Mouse (Mus musculus) Patski (cell line): ENCODE data around the gene Gm20388. TPM values are rescaled to one million over a fixed set of nuclear protein-coding genes. Genes with fewer than 3 reads are reported as not detected.

Experiments used
- ATAC-seq: fragments of 100-300 bp; one replicate; pipeline ENCODE4 v1.8.0; 2021
- CTCF ChIA-PET: fragments of 350-600 bp; sonication (Branson Sonifier 250); formaldehyde crosslinking; loops from one replicate; lab custom pipeline; 2022; ENCODE audit warnings: inconsistent platforms; lab: Charles Lee
- POLR2A ChIA-PET: fragments of 350-600 bp; sonication (Branson Sonifier 250); formaldehyde crosslinking; loops from one replicate; lab custom pipeline; 2022; ENCODE audit warnings: antibody characterized with exemption, inconsistent platforms; lab: Charles Lee
- DNase-seq: peaks from one replicate; pipeline ENCODE4 v3.0.0-alpha.2; 2011; ENCODE audit warnings: low read depth, low spot score
- H3K27me3 ChIP-seq: fragments of 371-371 bp; one replicate; pipeline ENCODE4 v1.5.1; 2021
- CTCF ChIP-seq: fragments of 100-300 bp; IDR thresholded peaks from one replicate; pipeline ENCODE4 v1.5.1; 2021
- in situ Hi-C: fragments of 300-500 bp; cut with MboI; formaldehyde crosslinking; loops from 3 replicates; pipeline ENCODE4 v1.11.1; 2018; ENCODE audit warnings: low pct_unique_long_range_greater_than_20kb, mixed read lengths
- polyA plus RNA-seq: library from polyadenylated mRNA; unstranded; gene quantifications from one replicate; pipeline ENCODE4 v1.2.3, GENCODE M21; 2021

Gene Gm20388
- polyA plus RNA-seq, 1 experiment from 2014 or later, result 86.7 TPM

GRCm38 (mm10) chr8:121016621-121017020, 1106.0 kb downstream of the Gm20388 start:
- no peak for TF ChIP-seq CTCF
- ATAC-seq (no peak), DNase-seq (no peak)
- POLR2A ChIA-PET, result no interaction called here
- H3K27me3 ChIP-seq, result peaks cover 30% of the 10 kb centered on the region
- CTCF ChIA-PET, result no interaction called here
- in situ Hi-C loops, result no loop called here

- no peak for ATAC-seq
- in situ Hi-C loops, result no loop called here
- peaks cover 18% of the 10 kb centered on the region for H3K27me3 ChIP-seq
- no peak for DNase-seq
- ChIA-PET POLR2A (no interaction called here), CTCF (no interaction called here)
- no peak for TF ChIP-seq CTCF
Measured at GRCm38 (mm10) chr8:121018236-121018635, 1107.6 kb downstream of the Gm20388 start.

- POLR2A ChIA-PET, result no interaction called here
- ATAC-seq (no peak), DNase-seq (no peak)
- in situ Hi-C loops, result no loop called here
- CTCF ChIA-PET, result no interaction called here
- peaks cover 21% of the 10 kb centered on the region for H3K27me3 ChIP-seq
- no peak for TF ChIP-seq CTCF
Measured at GRCm38 (mm10) chr8:121021488-121021887, 1110.8 kb downstream of the Gm20388 start.

GRCm38 (mm10) chr8:121023003-121023402, 1112.4 kb downstream of the Gm20388 start:
- in situ Hi-C loops, result no loop called here
- TF ChIP-seq CTCF, result no peak
- DNase-seq, result no peak
- no peak for ATAC-seq
- peaks cover 16% of the 10 kb centered on the region for H3K27me3 ChIP-seq
- POLR2A ChIA-PET, result no interaction called here
- CTCF ChIA-PET, result no interaction called here

DNA sequence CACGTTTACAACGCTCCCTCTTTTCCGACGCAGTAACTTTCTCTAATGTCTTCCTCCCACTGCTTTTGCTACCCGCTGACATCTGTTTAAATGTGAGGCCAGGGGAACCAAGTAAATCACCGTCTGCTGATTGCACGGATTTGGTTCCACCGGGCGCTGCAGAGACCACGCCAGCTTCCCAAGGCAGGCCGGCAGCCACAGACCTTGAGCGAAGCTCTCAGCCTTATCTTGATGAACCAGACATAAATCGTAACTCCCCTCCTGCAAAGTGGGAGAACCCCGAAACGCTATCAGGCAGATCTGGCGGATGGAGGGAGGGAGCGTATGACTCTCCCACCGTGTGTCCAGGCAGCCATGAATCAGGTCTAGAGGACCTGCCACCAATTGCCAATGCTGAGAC, 1113.1 kb downstream of the Gm20388 start:
- DNase-seq, result no peak
- TF ChIP-seq CTCF, result no peak
- in situ Hi-C loops, result no loop called here
- ChIA-PET POLR2A (no interaction called here), CTCF (no interaction called here)
- ATAC-seq, result no peak
- peaks cover 10% of the 10 kb centered on the region for H3K27me3 ChIP-seq

DNA sequence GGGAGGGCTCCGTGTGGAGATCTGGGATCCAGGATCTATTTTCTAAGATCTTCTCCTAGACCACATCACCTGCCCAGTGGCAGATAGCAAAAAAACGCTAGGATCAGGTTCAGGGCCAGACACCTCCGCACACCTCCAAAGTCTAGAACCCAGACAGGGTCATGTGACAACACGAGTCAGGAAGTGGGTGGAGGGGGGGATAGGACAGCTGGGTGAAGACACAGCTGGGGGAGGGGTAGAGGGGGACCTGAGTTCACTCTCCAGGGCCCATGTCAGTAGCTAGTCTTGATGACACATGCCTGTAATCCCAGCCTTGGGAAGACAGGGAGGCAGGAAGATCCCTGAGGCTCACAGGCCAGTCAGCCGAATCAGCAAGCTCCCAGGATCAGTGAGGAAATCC, 1114.8 kb downstream of the Gm20388 start:
- DNase-seq (no peak), ATAC-seq (no peak)
- POLR2A ChIA-PET, result no interaction called here
- H3K27me3 ChIP-seq, result peaks cover 19% of the 10 kb centered on the region
- TF ChIP-seq CTCF, result no peak
- in situ Hi-C loops, result no loop called here
- CTCF ChIA-PET, result no interaction called here

- DNase-seq, result no peak
- POLR2A ChIA-PET, result no interaction called here
- peaks cover 30% of the 10 kb centered on the region for H3K27me3 ChIP-seq
- no peak for TF ChIP-seq CTCF
- in situ Hi-C loops, result no loop called here
- CTCF ChIA-PET, result no interaction called here
- no peak for ATAC-seq
Measured at GRCm38 (mm10) chr8:121027787-121028186, 1117.1 kb downstream of the Gm20388 start.

- H3K27me3 ChIP-seq, result peaks cover 38% of the 10 kb centered on the region
- in situ Hi-C loops, result no loop called here
- ATAC-seq (no peak), DNase-seq (no peak)
- no peak for TF ChIP-seq CTCF
- ChIA-PET CTCF (no interaction called here), POLR2A (no interaction called here)
Measured at GRCm38 (mm10) chr8:121029076-121029475, 1118.4 kb downstream of the Gm20388 start.

DNA sequence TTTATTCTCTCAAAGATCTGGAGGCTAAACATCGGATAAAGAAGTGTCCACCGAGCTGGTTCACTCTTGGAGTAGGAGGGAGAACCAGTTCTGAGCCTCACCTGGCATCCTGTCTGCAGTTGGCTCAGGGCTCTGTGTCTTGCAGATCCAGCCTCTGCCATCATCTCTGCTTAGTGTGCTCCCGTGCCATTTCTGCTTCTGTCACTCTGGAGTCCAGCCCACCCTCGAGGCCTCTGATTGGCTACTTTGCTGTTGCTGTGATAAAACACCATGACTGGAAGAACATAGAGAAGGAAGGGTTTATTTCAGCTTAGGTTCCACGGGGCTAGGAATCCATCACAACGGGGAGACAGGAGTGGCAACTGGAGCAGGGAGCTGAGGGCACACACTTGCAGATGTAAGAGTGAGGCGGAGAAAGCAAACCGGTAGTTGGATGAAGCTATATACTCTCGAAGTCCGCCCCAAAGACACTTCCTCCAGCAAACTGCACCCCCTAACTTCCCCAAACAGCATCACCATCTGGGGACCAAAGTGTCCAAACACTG, 1119.9 kb downstream of the Gm20388 start:
- in situ Hi-C loops, result no loop called here
- H3K27me3 ChIP-seq, result peaks cover 45% of the 10 kb centered on the region
- CTCF ChIA-PET, result no interaction called here
- DNase-seq, result no peak
- TF ChIP-seq CTCF, result no peak
- ATAC-seq, result no peak
- POLR2A ChIA-PET, result no interaction called here

DNA sequence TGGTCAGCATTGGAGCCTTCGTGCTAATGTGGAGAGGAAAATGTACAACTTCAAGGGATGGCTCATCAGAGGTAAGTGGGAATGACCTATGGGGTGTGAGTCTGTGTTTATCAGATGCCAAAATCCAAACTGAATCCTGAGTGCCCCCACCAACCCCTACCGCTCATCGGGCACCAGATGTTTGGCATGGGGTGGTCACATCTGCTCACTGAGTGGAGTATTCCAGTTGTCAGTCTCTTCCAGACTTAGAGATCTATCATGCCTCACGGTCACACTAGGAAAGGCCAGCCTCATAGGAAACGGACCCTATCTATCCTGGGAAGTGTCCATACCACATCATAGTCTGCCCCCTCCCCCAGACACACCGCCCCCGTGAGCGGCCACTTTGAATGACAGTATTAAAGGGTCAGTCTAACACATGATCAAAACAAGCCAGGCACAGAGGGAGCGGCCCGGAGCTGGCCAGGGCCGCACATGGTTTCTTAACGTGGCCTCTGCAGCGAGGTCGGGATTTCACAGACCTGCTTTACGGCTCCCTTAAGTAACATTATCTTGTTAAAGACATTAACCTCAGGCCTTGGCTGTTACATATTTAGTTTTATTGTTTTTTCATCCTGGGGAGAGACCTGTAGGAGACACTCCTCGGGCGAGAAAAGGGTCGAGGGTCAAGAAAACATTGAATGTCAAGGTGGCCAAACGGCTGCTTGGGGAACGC, 1122.8 kb downstream of the Gm20388 start:
- no peak for TF ChIP-seq CTCF
- POLR2A ChIA-PET, result no interaction called here
- H3K27me3 ChIP-seq, result peaks cover 55% of the 10 kb centered on the region

GRCm38 (mm10) chr8:121035611-121036010, 1125.0 kb downstream of the Gm20388 start:
- in situ Hi-C loops, result no loop called here
- CTCF ChIA-PET, result no interaction called here
- DNase-seq, result no peak
- no peak for ATAC-seq
- no peak for TF ChIP-seq CTCF
- H3K27me3 ChIP-seq, result peaks cover 52% of the 10 kb centered on the region
- POLR2A ChIA-PET, result no interaction called here

More for the DNA sequence above, 1122.8 kb downstream of the Gm20388 start:
- no peak for DNase-seq
- no peak for ATAC-seq
- CTCF ChIA-PET, result no interaction called here
- in situ Hi-C loops, result no loop called here
